Mouse (Mus musculus) naive thymus-derived CD4-positive, alpha-beta T cell, adult 2 months (primary cell): ENCODE measurements around the gene Slc9a2.
"Not testable (repeated sequence)": the region's sequence is repeated elsewhere in the genome, so short reads cannot be mapped to it uniquely, and the experiment has no call there.

ENCODE experiments used
- DNase-seq: peaks from one replicate; pipeline ENCODE4 v3.0.0-alpha.2; 2011; ENCODE audit warnings: low read depth

Slc9a2 gene

GRCm38 (mm10) chr1:40680067-40680867 is at the start of gene Slc9a2:
TSS of gene Slc9a2 (plus strand) at chr1:40680574.
- DNase-seq, result no peak

GRCm38 (mm10) chr1:40632407-40633062 is 47.8 kb upstream of the Slc9a2 start:
- no peak for DNase-seq

DNA sequence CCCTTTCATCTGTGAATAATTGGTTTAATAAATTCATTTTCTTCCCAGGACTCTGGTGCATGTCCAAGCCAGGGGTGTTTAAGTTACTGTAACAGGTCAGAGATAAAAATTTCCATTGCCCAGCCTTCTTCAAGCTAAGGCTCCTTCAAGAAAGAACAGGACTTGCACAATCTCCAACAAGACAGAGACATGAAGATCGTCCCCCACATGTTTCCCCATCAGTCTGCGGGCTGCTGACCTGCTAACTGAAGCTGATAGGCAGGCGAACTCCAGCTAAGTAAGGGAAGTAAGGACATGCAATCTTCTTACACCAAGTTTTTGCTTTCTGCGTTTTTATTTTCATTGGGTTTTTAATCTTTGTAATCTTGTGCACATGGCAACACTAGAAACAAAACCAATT is 45.8 kb upstream of the Slc9a2 start:
- no peak for DNase-seq

- DNase-seq, result no peak
Observed at GRCm38 (mm10) chr1:40648234-40648633, 32.1 kb upstream of the Slc9a2 start.

DNA sequence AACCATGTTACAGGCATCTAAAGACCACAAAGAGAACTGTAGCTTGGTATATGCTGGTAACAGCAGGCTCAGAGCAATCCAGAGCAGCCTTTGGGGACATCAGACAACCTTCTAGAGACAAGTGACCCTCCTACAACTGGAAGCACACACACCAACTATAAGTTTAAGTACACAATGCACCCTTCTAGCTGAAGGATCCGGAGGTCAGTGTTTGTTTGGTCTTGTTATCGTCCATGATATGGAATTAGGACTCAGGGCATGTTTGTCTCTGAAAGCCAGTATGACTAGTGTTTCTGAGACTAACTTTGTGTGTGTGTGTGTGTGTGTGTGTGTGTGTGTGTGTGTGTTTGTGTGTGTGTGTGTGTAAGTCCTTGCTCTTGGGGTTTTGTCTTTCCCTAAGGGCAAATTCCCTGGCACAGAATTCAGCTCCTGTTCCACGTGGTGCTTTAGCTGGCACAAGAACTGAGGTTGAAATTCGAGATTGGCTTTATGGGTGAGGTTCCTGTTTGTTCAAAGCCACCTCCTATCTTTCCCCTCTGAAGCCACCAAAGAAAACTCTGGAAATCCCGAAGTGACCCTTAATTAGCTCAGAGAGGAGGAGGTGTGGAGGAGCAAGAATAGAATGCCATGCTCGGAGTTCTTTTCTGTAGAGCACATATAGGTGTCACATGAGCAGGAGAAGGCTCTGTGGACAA is 29.4 kb upstream of the Slc9a2 start:
- DNase-seq, result no peak

DNA sequence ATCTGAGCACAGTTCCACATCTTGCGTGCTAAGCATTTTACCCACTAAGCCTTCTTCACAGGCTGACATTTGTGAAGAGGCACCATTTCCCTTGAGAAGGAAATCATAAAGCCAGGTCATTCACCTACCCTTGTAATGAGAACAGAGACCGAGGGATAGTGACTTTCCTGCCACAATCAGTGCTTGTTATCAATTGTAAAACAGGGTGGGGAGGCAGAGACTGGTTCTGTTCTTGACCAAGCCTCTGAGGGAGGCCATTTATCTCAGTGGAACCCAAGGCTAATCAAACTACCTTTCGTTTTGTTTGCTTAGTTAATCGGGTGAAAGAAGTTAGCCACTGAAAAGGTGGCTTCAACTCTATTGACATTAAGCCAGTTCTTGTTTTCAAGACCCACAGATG is 23.3 kb upstream of the Slc9a2 start:
- DNase-seq, result no peak

GRCm38 (mm10) chr1:40657978-40658496 is 22.3 kb upstream of the Slc9a2 start:
- peak; percentile 52 for DNase-seq

- no peak for DNase-seq
Observed at GRCm38 (mm10) chr1:40659017-40659416, 21.4 kb upstream of the Slc9a2 start.

GRCm38 (mm10) chr1:40659496-40659895 is 20.9 kb upstream of the Slc9a2 start:
- no peak for DNase-seq

GRCm38 (mm10) chr1:40660838-40661237 is 19.5 kb upstream of the Slc9a2 start:
- DNase-seq, result no peak

GRCm38 (mm10) chr1:40665401-40666370 is 14.7 kb upstream of the Slc9a2 start:
- no peak for DNase-seq

DNA sequence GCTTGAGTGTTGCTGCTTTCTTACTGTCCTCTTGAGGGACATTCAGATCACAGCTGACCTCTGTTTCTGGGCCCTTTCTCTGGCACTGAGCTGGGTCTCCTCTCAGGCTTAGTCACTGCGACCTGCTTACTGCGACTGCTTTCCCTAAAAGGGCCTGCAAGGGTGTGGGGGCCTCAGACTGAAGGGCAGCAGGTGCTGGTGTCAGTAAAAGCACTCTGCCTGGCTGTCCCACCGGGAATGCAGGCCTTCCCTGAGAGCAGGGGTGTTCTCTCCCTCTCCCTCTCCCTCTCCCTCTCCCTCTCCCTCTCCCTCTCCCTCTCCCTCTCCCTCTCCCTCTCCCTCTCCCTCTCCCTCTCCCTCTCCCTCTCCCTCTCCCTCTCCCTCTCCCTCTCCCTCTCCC is 12.9 kb upstream of the Slc9a2 start:
- DNase-seq, result not testable (repeated sequence)

- no peak for DNase-seq
Observed at GRCm38 (mm10) chr1:40670025-40670424, 10.3 kb upstream of the Slc9a2 start.

GRCm38 (mm10) chr1:40671490-40671889 is 8.9 kb upstream of the Slc9a2 start:
- DNase-seq, result no peak

- no peak for DNase-seq
Observed at GRCm38 (mm10) chr1:40677306-40677705, 3.1 kb upstream of the Slc9a2 start.

- DNase-seq, result peak; percentile 21
Observed at GRCm38 (mm10) chr1:40680868-40681698, 709 bp downstream of the Slc9a2 start.

GRCm38 (mm10) chr1:40681699-40682510 is 1.5 kb downstream of the Slc9a2 start:
- no peak for DNase-seq

GRCm38 (mm10) chr1:40694296-40694695 is 13.9 kb downstream of the Slc9a2 start:
- no peak for DNase-seq

GRCm38 (mm10) chr1:40696436-40696835 is 16.1 kb downstream of the Slc9a2 start:
- no peak for DNase-seq

GRCm38 (mm10) chr1:40705099-40705498 is 24.7 kb downstream of the Slc9a2 start:
- DNase-seq, result no peak
